In the genomic region with DNA sequence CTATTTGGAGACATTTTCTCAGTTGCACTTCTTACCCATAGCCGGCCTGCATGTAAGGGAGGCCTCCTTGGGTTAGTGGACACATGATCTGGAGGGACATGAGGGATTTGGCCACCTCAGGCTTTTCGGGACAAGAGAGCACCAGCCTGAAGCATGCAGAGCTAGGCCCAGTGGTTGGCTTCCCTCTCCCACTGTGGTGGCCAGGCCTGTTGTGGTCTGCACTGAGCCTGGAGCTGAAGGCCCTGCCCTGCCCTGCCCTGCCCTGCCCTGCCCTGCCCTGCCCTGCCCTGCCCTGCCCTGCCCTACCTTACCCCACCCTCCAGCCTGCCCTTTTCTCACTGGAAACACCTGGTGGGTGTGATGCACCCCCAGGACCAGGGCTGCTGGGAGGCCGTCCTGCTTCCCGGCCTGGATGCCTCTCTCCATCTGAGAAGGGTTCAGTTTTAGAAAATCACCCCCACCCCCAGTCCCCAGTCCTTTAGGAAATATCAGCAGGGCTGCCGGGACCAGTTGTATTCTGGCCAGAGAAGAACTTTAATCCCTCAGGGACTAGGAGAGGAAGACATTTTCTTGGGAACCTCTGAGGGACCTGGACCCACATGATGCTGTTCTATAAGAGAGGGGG, we compare ENCODE assay signal across 16 mouse cellular contexts. TPM values are rescaled to one million over a fixed set of nuclear protein-coding genes. Genes with fewer than 3 reads are reported as not detected.
DNase-seq lines count a peak whose midpoint lies in the region; ATAC-seq lines count a peak whose summit lies in the region.
"Had no signal": no experiment of that assay in that cellular context is flagged by ENCODE, and none has a peak within 500 bp of the region (broad histone marks: within the 10 kb centered on the region; RNA-seq: fewer than 3 reads in every experiment).

No protein-coding gene starts in this region.

- H3K27me3 ChIP-seq in heart, embryonic 15.5 days, result no peaks in the 10 kb centered on the region
- H3K27me3 ChIP-seq in heart, embryonic 10.5 days (ENCODE audit: insufficient read depth, poor library complexity, severe bottlenecking), result no peaks in the 10 kb centered on the region
- H3K27me3 ChIP-seq in lung, embryonic 15.5 days, result no peaks in the 10 kb centered on the region
- H3K27me3 ChIP-seq in intestine, embryonic 16.5 days (replicated peaks; ENCODE audit: control insufficient read depth, insufficient read depth, low read length), result no peaks in the 10 kb centered on the region
- no peaks in the 10 kb centered on the region for H3K27me3 ChIP-seq in stomach, embryonic 15.5 days (replicated peaks)
- H3K27me3 ChIP-seq: embryonic facial prominence, embryonic 12.5 days; limb, embryonic 12.5 days had no signal

- no peak overlapping the region for H3K4me3 ChIP-seq in heart, embryonic 15.5 days
- no peak overlapping the region for H3K4me3 ChIP-seq in heart, embryonic 10.5 days
- no peak overlapping the region for H3K4me3 ChIP-seq in lung, embryonic 15.5 days
- H3K4me3 ChIP-seq in intestine, embryonic 16.5 days (ENCODE audit: low read length), result no peak overlapping the region
- peak overlapping the region; percentile 41; the same call in 1 of the 2 replicates for H3K4me3 ChIP-seq in stomach, embryonic 15.5 days (replicated peaks)
- H3K4me3 ChIP-seq: embryonic facial prominence, embryonic 12.5 days; limb, embryonic 12.5 days; liver, embryonic 15.5 days had no signal

- no peaks in the 10 kb centered on the region for H3K9me3 ChIP-seq in heart, embryonic 15.5 days (replicated peaks)
- no peaks in the 10 kb centered on the region for H3K9me3 ChIP-seq in heart, embryonic 10.5 days
- H3K9me3 ChIP-seq in lung, embryonic 15.5 days, result no peaks in the 10 kb centered on the region
- H3K9me3 ChIP-seq in intestine, embryonic 16.5 days (ENCODE audit: control insufficient read depth, low read length), result no peaks in the 10 kb centered on the region
- no peaks in the 10 kb centered on the region for H3K9me3 ChIP-seq in stomach, embryonic 15.5 days
- H3K9me3 ChIP-seq: embryonic facial prominence, embryonic 12.5 days; limb, embryonic 12.5 days; liver, embryonic 15.5 days had no signal

- no peak overlapping the region for H3K9ac ChIP-seq in heart, embryonic 15.5 days
- no peak overlapping the region for H3K9ac ChIP-seq in lung, embryonic 15.5 days
- 0 out of 2 replicates have a peak overlapping the region, but pooled peaks have one; percentile 31 for H3K9ac ChIP-seq in intestine, embryonic 16.5 days (ENCODE audit: low read depth, low read length)
- no peak overlapping the region for H3K9ac ChIP-seq in stomach, embryonic 15.5 days
- H3K9ac ChIP-seq: embryonic facial prominence, embryonic 12.5 days; limb, embryonic 12.5 days; liver, embryonic 15.5 days had no signal

- H3K4me2 ChIP-seq in heart, embryonic 15.5 days, result peak overlapping the region; percentile 36
- H3K4me2 ChIP-seq in lung, embryonic 15.5 days, result peak overlapping the region; percentile 4; the same call in 1 of the 2 replicates
- peak overlapping the region; percentile 7; the same call in 1 of the 2 replicates for H3K4me2 ChIP-seq in intestine, embryonic 16.5 days (ENCODE audit: low read depth, low read length)
- H3K4me2 ChIP-seq in stomach, embryonic 15.5 days, result peak overlapping the region; percentile 19; the same call in 1 of the 2 replicates
- H3K4me2 ChIP-seq: embryonic facial prominence, embryonic 12.5 days; limb, embryonic 12.5 days; liver, embryonic 15.5 days had no signal

- peaks cover 25% of the 10 kb centered on the region for H3K36me3 ChIP-seq in heart, embryonic 15.5 days
- H3K36me3 ChIP-seq in heart, embryonic 10.5 days, result peaks cover 63% of the 10 kb centered on the region
- peaks cover 47% of the 10 kb centered on the region for H3K36me3 ChIP-seq in lung, embryonic 15.5 days
- H3K36me3 ChIP-seq in intestine, embryonic 16.5 days (ENCODE audit: control insufficient read depth, insufficient read depth, low read length), result peaks cover 23% of the 10 kb centered on the region
- peaks cover 29% of the 10 kb centered on the region for H3K36me3 ChIP-seq in stomach, embryonic 15.5 days

- WGBS in heart, embryonic 15.5 days, result 76% methylated on average over 5 of the region's 5 CpGs
- 87% methylated on average over 5 of the region's 5 CpGs for WGBS in heart, embryonic 10.5 days
- WGBS in lung, embryonic 15.5 days, result 83% methylated on average over 5 of the region's 5 CpGs
- 75% methylated on average over 5 of the region's 5 CpGs for WGBS in intestine, embryonic 16.5 days
- WGBS in stomach, embryonic 15.5 days, result 73% methylated on average over 5 of the region's 5 CpGs

- no peak overlapping the region for H3K27ac ChIP-seq in heart, embryonic 15.5 days
- no peak overlapping the region for H3K27ac ChIP-seq in heart, embryonic 10.5 days
- H3K27ac ChIP-seq in lung, embryonic 15.5 days, result no peak overlapping the region
- H3K27ac ChIP-seq in intestine, embryonic 16.5 days (ENCODE audit: low read length), result no peak overlapping the region
- H3K27ac ChIP-seq in stomach, embryonic 15.5 days, result peak overlapping the region; percentile 31; the same call in 1 of the 2 replicates
- H3K27ac ChIP-seq: embryonic facial prominence, embryonic 12.5 days; limb, embryonic 12.5 days; liver, embryonic 15.5 days had no signal

- peaks cover 42% of the 10 kb centered on the region for H3K4me1 ChIP-seq in heart, embryonic 15.5 days (replicated peaks)
- H3K4me1 ChIP-seq in heart, embryonic 10.5 days, result peaks cover 46% of the 10 kb centered on the region
- H3K4me1 ChIP-seq in lung, embryonic 15.5 days, result peaks cover 34% of the 10 kb centered on the region
- peaks cover 43% of the 10 kb centered on the region for H3K4me1 ChIP-seq in intestine, embryonic 16.5 days (ENCODE audit: control insufficient read depth, insufficient read depth, low read length)
- H3K4me1 ChIP-seq in stomach, embryonic 15.5 days, result peaks cover 36% of the 10 kb centered on the region

- ATAC-seq in heart, embryonic 15.5 days (replicated peaks; ENCODE audit: insufficient number of reproducible peaks, insufficient read depth, low FRiP score, low read depth), result no peak
- ATAC-seq in lung, embryonic 15.5 days (ENCODE audit: borderline replicate concordance, extremely low read depth, low FRiP score, low TSS enrichment), result no peak
- peak; percentile 19 for ATAC-seq in intestine, embryonic 16.5 days
- ATAC-seq in stomach, embryonic 15.5 days (ENCODE audit: insufficient read depth, low FRiP score, low read depth), result no peak
- ATAC-seq: forebrain, embryonic 14.5 days; inflammation-experienced regulatory T-cells, adult 6 months had no signal

- DNase-seq in heart, embryonic 10.5 days (ENCODE audit: low spot score), result no peak
- no peak for DNase-seq in lung, postnatal 36 days
- DNase-seq in adrenal gland, postnatal 10 days, result no peak
- DNase-seq: adrenal gland, adult 2 months; cerebellum, postnatal 10 days; kidney, postnatal 36 days; thymus, postnatal 36 days had no signal

RNA-seq across cellular contexts. Expression of a gene that starts 5.5 kb away (rescaled TPM):
- polyA plus RNA-seq in heart, embryonic 15.5 days (2015; fragmentation: Nextera tagmentation; extraction: Ambion mirVana), result 23.9 and 31.7 TPM in 2 replicates
- 24.7 and 25.9 TPM in 2 replicates for polyA plus RNA-seq in heart, embryonic 10.5 days (2016; fragmentation: Nextera tagmentation; extraction: Ambion mirVana)
- 38.8 and 53.6 TPM in 2 replicates for polyA plus RNA-seq in lung, embryonic 15.5 days (2015; fragmentation: Nextera tagmentation; extraction: Ambion mirVana)
- 34.4 and 36.8 TPM in 2 replicates for polyA plus RNA-seq in intestine, embryonic 16.5 days (2015; fragmentation: Nextera tagmentation; extraction: Ambion mirVana)
- 38.6 and 48.4 TPM in 2 replicates for polyA plus RNA-seq in stomach, embryonic 15.5 days (2015; fragmentation: Nextera tagmentation; extraction: Ambion mirVana)
- 100 to 1,000 TPM; 102 to 111 TPM for total RNA-seq in adrenal gland, postnatal 10 days (2021)

RNA-seq across cellular contexts. Expression of a gene that starts 16.0 kb away (rescaled TPM):
- polyA plus RNA-seq in heart, embryonic 15.5 days (2015; fragmentation: Nextera tagmentation; extraction: Ambion mirVana), result 0.33 and 0.68 TPM in 2 replicates
- polyA plus RNA-seq in heart, embryonic 10.5 days (2016; fragmentation: Nextera tagmentation; extraction: Ambion mirVana), result 1.1 and 1.6 TPM in 2 replicates
- 0.77 and 0.91 TPM in 2 replicates for polyA plus RNA-seq in lung, embryonic 15.5 days (2015; fragmentation: Nextera tagmentation; extraction: Ambion mirVana)
- 1.1 and 1.3 TPM in 2 replicates for polyA plus RNA-seq in intestine, embryonic 16.5 days (2015; fragmentation: Nextera tagmentation; extraction: Ambion mirVana)
- 1.4 and 1.6 TPM in 2 replicates for polyA plus RNA-seq in stomach, embryonic 15.5 days (2015; fragmentation: Nextera tagmentation; extraction: Ambion mirVana)
- 1 to 10 TPM in 1 of 2 experiments, under 1 TPM in 1; 0.66 to 1.0 TPM for total RNA-seq in adrenal gland, postnatal 10 days (2021)

RNA-seq across cellular contexts. Expression of a gene that starts 16.3 kb away (rescaled TPM):
- polyA plus RNA-seq in heart, embryonic 15.5 days (2015; fragmentation: Nextera tagmentation; extraction: Ambion mirVana), result 104 and 141 TPM in 2 replicates
- polyA plus RNA-seq in heart, embryonic 10.5 days (2016; fragmentation: Nextera tagmentation; extraction: Ambion mirVana), result 223 and 273 TPM in 2 replicates
- 298 and 303 TPM in 2 replicates for polyA plus RNA-seq in lung, embryonic 15.5 days (2015; fragmentation: Nextera tagmentation; extraction: Ambion mirVana)
- polyA plus RNA-seq in intestine, embryonic 16.5 days (2015; fragmentation: Nextera tagmentation; extraction: Ambion mirVana), result 212 and 244 TPM in 2 replicates
- 242 and 244 TPM in 2 replicates for polyA plus RNA-seq in stomach, embryonic 15.5 days (2015; fragmentation: Nextera tagmentation; extraction: Ambion mirVana)
- total RNA-seq in adrenal gland, postnatal 10 days (2021), result 100 to 1,000 TPM; 111 to 125 TPM
